Mouse (Mus musculus) activated CD4-positive, CD25-positive, alpha-beta regulatory T cell, adult 4 months (primary cell): Measurements from ENCODE around the gene Gstm3. TPM values are rescaled to one million over a fixed set of nuclear protein-coding genes. Genes with fewer than 3 reads are reported as not detected.
"Not testable (repeated sequence)": the region's sequence is repeated elsewhere in the genome, so short reads cannot be mapped to it uniquely, and the experiment has no call there.

ENCODE experiments used
- ATAC-seq: one replicate; pipeline ENCODE4 v1.8.0; 2017
- polyA plus RNA-seq, 2 experiments: library from polyadenylated mRNA; unstranded; fragments of 100-300 nt; shearing (Covaris generic); gene quantifications; one replicate each; pipeline ENCODE4 v1.2.1; 2017

Gene Gstm3
- not detected for polyA plus RNA-seq

DNA sequence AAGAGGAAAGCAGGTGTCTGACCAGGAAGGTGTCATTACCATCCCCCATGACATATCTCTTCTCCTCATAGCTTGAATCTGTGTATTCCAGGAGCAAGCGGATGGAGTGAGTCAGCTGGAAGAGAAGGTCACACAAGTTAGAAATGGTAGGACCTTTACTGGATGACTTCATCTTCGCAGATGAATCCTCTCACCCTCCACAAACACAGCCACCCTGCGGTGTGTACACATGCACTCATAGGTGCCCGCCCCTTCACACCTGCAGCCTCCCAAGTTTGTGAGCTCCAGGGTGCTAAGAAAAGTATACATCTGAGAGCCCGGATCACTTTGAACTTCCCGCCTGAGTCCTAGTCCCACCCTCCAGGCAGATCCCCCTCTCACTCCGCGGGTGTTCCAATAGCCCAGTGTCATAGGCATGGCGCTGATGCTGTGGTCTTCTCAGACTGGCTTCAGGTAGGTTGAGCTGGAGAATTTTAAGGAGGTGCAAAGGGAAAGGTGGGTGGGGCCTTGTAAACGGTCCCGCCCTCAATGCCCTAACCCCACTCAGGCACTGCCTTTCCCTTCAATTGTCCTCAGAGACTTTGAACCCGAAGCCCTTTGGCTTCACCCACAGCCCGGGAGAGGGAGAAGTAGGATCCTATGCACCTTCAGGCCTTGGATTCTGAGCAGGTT, at the start of gene Gstm3:
TSS of gene Gstm3 (minus strand) at position 560 of the 672 bp plus-strand sequence.
- ATAC-seq: no peak

- ATAC-seq: peak; percentile 18
Observed at GRCm38 (mm10) chr3:108018190-108018820, 49.2 kb upstream of the Gstm3 start.

DNA sequence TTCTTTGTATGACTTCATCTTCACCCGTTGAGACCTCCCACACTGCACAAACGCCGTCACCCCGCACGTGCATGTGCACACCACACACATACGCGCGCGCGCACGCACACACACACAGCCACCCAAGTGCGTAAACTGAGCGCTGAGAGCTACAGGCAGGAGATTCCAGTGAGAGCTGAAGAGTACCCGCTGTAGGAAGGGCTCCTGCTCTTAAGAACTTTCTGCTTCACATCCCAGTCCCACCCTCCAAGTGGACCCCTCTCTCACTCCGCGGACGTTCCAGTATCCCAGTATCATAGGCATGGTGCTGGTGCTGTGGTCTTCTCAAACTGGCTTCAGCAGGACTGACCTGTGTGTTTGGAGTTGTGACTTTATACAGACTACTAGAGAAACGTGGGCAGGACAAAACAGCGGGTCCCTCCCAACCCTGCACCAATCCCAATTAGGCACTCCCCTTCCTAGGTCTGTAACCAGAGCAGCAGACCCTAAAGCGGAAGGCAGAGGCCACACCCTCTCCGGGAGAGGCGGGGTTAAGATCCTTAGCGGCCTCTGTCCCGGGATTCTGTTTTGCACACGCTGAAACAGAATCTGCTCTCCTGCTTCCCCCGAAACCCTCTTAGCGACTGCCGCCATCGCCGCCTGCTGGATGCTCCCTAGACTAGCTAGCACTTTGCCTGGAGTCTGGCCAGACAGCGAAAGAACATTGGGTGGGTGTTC, 48.5 kb upstream of the Gstm3 start, which contains the start of gene Gstm1:
TSS of gene Gstm1 (minus strand) at position 501 of the 717 bp plus-strand sequence.
- peak; percentile 68 for ATAC-seq

DNA sequence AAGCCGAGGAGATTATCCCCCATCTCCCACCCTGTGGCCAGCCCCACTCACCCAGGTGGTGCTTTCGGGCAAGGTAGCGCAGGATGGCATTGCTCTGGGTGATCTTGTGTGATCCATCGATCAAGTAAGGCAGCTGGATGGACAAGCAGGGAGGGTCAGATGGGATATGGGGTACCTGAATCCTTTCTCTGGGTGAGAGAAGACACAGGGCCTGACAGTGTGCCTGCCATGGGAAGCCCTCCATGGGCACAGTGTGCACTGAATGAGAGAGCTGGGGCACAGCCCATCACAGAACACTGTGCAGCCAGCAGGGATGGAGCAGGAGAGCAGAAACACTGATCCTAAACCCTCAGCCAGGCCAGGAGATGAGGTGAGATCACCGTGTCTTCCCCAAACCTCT, 47.4 kb upstream of the Gstm3 start:
- not testable (repeated sequence) for ATAC-seq

- no peak for ATAC-seq
Observed at GRCm38 (mm10) chr3:108014974-108015346, 45.9 kb upstream of the Gstm3 start.

DNA sequence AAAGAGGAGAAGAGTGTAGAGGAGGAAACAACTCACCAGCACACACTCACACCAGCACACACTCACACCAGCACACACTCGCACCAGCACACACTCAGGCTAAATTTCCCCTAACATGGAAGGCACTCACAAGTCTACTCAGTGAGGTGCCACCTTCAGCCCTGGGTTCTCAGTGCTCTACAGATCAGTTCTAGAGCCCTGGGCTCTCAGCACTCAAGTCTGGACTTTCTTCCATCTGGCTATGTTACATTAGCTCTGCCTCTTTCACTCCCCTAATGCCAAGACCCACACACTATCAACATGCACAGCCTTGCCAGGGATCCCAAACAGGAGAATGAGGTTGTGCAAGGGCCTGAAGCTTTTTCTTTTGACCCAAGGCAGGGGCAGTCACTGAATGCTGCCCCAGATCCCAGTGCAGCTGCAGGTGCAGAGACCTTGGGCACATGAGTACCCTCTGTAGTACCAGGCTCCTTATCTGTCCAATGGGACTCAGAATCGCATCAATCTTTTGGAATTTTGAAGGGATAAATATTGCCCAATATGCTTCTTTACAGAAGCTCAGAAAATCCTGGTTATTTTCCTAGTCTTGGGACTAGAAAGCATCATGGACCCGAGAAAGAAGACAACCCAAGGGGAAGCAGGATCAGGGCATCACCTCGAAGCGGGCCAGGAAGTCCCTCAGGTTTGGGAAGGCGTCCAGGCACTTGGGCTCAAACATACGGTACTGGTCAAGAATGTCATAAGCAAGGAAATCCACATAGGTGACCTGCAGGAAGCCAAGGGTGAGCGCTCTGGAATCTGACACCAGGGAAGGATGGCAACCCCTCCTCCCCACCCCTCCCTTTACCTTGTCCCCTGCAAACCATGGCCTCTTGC, 45.3 kb upstream of the Gstm3 start:
- no peak for ATAC-seq

DNA sequence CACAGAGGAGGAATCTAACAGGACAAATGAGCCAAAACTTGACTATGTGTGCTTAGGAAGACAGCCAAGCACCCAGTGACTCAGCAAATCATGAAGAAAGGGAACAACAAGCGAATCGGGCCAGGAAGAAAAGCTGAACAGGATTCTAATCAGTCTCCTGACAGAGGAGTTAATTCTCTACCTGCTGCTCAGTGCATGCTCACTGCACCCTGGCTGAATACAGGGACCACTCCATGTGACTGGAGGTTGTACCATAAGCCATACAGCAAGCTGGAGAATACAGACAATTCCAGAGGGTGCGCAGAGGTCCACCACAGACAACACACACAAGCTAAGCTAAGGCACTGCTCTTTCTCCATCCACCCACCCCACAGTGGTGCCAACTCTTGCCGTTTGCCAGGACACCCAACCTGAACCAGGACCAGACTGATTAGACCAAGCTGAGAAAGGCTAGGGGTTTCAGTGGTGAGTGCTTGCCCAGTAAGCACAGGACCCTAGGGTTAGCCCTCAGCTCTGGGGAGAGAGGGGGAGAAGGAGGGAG, 44.3 kb upstream of the Gstm3 start:
- ATAC-seq: no peak

DNA sequence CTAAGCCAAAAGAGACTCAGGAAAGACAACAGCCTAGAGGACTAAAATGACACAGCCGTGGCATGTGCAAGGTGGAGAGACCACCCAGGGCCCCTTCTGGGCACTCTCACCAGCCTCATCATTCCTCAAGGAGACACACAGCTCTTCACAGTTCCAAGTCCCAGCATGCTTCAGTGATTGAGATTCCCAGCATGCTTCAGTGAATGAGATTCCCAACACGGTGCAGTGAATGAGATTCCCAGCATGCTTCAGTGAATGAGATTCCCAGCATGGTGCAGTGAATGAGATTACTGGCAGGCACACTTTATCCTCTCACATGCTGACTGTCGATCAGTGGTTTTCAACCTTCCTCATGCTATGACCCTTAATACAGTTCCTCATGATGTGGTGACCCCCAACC, 42.5 kb upstream of the Gstm3 start:
- ATAC-seq: no peak

DNA sequence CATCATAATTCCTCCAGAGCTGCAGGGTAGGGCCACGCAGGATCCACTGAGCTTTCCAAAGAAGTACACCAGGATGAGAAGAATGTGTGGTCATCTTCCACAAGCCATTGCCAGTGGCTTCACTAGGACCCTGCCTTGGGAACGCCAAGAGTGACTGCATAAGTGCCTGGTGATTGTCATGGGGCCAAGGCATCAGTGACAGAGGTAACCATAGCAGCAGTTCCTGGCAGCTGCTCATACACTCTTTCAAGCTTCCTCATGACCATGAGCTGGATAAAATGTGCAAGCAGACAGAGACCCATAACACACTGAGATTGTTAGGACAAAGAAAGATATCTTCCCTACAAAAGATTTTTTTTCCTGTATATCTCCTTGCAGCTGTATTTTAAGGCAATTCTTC, 41.2 kb upstream of the Gstm3 start:
- no peak for ATAC-seq

DNA sequence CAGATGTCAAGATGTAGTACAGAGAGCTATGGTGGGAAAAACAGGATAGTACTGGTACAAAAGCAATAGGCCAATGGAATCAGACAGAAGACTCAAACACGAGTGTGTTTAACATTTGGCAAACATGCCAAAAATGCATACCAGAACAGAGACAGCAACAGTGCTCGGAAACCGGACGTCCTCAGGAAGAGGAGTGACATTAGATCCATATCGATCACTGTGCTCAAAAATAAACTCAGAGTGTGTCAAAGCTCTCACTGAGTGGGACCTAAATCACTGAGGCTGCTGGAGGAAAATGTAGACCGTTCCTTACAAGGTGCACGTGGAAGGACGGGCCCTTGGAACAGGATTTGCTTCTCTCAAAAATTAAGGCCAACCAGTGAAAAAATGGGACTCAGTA, 32.9 kb upstream of the Gstm3 start:
- ATAC-seq: no peak

- ATAC-seq: no peak
Observed at GRCm38 (mm10) chr3:107999491-107999890, 30.4 kb upstream of the Gstm3 start.

- no peak for ATAC-seq
Observed at GRCm38 (mm10) chr3:107998591-107998990, 29.5 kb upstream of the Gstm3 start.

GRCm38 (mm10) chr3:107996576-107996975, 27.5 kb upstream of the Gstm3 start:
- ATAC-seq: no peak

DNA sequence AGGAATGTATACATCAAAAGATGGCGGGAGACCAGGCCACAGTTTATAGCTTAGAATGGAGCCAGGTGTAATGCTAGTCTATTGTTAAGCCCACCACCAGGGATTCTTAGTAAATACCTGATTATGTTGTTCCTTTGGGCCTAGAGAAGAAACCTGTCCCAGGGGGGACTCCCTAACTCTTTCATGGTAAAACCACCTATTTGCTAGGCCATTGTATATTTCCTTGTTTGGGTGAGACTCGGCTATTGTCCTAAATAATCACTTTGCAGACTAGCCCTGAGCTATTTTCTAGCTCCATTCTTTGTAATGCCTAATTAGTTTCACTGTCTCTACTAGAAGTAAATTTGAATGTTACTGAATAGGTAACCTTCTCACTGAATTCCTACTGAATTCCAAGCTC, 26.9 kb upstream of the Gstm3 start:
- not testable (repeated sequence) for ATAC-seq

GRCm38 (mm10) chr3:107986041-107986562, 17.0 kb upstream of the Gstm3 start, which contains the start of gene Gstm2:
Gene Gstm2, minus strand, starts transcription at chr3:107986453.
- ATAC-seq: no peak

DNA sequence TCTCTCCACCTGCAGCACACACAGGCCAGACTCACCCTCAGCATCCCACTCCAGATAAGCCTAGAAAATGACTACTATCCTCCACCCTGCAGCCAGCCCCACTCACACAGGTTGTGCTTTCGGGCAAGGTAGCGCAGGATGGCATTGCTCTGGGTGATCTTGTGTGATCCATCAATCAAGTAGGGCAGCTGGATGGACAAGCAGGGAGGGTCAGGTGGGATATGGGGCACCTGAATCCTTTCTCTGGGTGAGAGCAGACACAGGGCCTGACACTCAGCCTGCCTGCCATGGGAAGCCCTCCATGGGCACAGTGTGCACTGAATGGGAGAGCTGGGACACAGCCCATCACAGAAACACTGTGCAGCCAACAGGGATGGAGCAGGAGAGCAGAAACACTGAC, 16.1 kb upstream of the Gstm3 start:
- not testable (repeated sequence) for ATAC-seq

- no peak for ATAC-seq
Observed at GRCm38 (mm10) chr3:107984471-107984870, 15.4 kb upstream of the Gstm3 start.

GRCm38 (mm10) chr3:107983771-107984170, 14.7 kb upstream of the Gstm3 start:
- ATAC-seq: no peak

GRCm38 (mm10) chr3:107982726-107983125, 13.6 kb upstream of the Gstm3 start:
- no peak for ATAC-seq

GRCm38 (mm10) chr3:107981261-107981660, 12.2 kb upstream of the Gstm3 start:
- no peak for ATAC-seq

DNA sequence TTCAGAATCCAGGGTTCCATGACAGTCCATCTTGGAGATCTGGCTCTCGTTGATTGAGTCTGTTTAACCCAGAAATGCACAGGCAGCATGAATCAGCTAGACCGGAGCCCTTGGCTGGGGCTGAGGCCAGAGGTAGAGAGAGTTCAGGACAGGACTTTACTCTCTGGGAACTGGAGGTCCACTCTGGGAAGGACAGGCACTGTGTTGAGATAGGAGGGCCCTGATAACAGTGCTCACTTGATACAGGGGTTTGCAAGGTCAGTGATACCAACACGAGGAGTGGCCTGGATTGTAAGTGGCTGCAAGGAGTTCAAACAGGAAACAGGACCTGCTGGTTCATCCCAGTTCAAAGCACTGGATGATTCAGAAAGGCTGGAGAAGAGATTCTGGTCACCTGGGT, 8.6 kb upstream of the Gstm3 start:
- ATAC-seq: no peak

DNA sequence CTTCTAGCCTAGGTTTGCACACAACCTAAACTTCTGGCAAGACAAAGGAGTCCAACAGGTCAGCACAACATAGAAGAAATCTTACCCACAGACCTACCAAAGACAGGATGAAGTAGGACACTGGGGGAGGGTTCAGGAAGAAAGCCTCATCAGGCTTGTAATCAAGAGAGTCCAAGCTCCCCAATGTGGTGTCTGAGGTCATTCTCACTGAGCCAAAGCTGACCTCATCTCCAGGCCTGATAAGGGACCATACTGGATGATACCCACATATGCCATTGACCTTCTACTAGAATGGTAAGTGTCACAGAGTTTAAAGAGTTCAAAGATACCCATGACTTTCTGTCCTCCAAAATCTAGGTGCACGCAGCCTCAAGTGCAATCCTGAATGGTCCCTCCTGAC, 5.2 kb upstream of the Gstm3 start:
- no peak for ATAC-seq
